Mouse (Mus musculus) urinary bladder, postnatal 36 days (tissue): ENCODE data around the gene Sdr39u1.

Experiments used
- DNase-seq, 2 experiments: peaks; one replicate each; pipeline ENCODE4 v3.0.0; 2022; ENCODE audit warnings: low spot score in 2 of 2, mixed read lengths in 1 of 2

Sdr39u1 gene

GRCm38 (mm10) chr14:55854406-55855100 lies 45.5 kb downstream of the Sdr39u1 start:
- no peak for DNase-seq

- peak in 1 of 2 experiments; percentile 69 for DNase-seq
Measured at GRCm38 (mm10) chr14:55853621-55854285, 46.3 kb downstream of the Sdr39u1 start, which contains the start of gene Nynrin. Gene Nynrin, plus strand, starts transcription at chr14:55854010.

- no peak for DNase-seq
Measured at GRCm38 (mm10) chr14:55852646-55853551, 47.2 kb downstream of the Sdr39u1 start.

GRCm38 (mm10) chr14:55850885-55851284 lies 49.2 kb downstream of the Sdr39u1 start:
- no peak for DNase-seq
